Mouse (Mus musculus) neural tube, embryonic 12.5 days (tissue): ENCODE data around the gene Rplp2. TPM values are rescaled to one million over a fixed set of nuclear protein-coding genes. Genes with fewer than 3 reads are reported as not detected.

Experiments used
- ATAC-seq: fragments of 200-750 bp; cut with Nextera tagmentation; 2 replicates; pipeline ENCODE4 v1.8.0; 2017; ENCODE audit warnings: low read depth, mild to moderate bottlenecking, moderate TSS enrichment, moderate library complexity; ENCODE audit not compliant: low FRiP score
- H3K27ac ChIP-seq: fragments of 300-500 bp; sonication (generic); 2 replicates; pipeline ENCODE4 v1.5.1; 2016
- H3K27me3 ChIP-seq: fragments of 300-500 bp; sonication (generic); replicated peaks from 2 replicates; pipeline ENCODE4 v1.6.1; 2016; ENCODE audit warnings: mild to moderate bottlenecking
- H3K36me3 ChIP-seq: fragments of 300-500 bp; sonication (generic); 2 replicates; pipeline ENCODE4 v1.6.1; 2016; ENCODE audit warnings: mild to moderate bottlenecking
- H3K4me1 ChIP-seq: fragments of 300-500 bp; sonication (generic); 2 replicates; pipeline ENCODE4 v1.6.1; 2016
- H3K4me2 ChIP-seq: fragments of 300-500 bp; sonication (generic); replicated peaks from 2 replicates; pipeline ENCODE4 v1.6.1; 2016; ENCODE audit warnings: mild to moderate bottlenecking
- H3K4me3 ChIP-seq: fragments of 300-500 bp; sonication (generic); 2 replicates; pipeline ENCODE4 v1.5.1; 2016
- H3K9ac ChIP-seq: fragments of 300-500 bp; sonication (generic); 2 replicates; pipeline ENCODE4 v1.6.1; 2016; ENCODE audit warnings: mild to moderate bottlenecking
- H3K9me3 ChIP-seq: fragments of 300-500 bp; sonication (generic); 2 replicates; pipeline ENCODE4 v1.6.1; 2016; ENCODE audit warnings: mild to moderate bottlenecking
- WGBS: fragments of 180-500 bp; shearing (Covaris S2); methylation state at CpG from one replicate; pipeline ENCODE4 v1.1.7; 2016; 5-methylcytosine and 5-hydroxymethylcytosine counted together
- polyA plus RNA-seq: library from polyadenylated mRNA; unstranded; fragments of >200 nt; fragmentation: Nextera tagmentation; extraction: Ambion mirVana; gene quantifications from 2 replicates; pipeline ENCODE4 v1.2.1, GENCODE M21; 2016

The Rplp2 gene
- polyA plus RNA-seq, 1 experiment from 2014 or later = 803 TPM

GRCm38 (mm10) chr7:141418970-141419369, 28.2 kb upstream of the Rplp2 start:
- Histone ChIP-seq H3K27me3 (no peaks in the 10 kb centered on the region), H3K27ac (no peak overlapping the region), H3K4me1 (0 out of 2 replicates have a peak, but pooled peaks cover 5% of the 10 kb centered on the region), H3K4me2 (no peak overlapping the region), H3K9ac (no peak overlapping the region), H3K36me3 (no peaks in the 10 kb centered on the region), H3K4me3 (no peak overlapping the region), H3K9me3 (no peaks in the 10 kb centered on the region)
- WGBS = 64% methylated on average over 7 of the region's 7 CpGs
- ATAC-seq = no peak

DNA sequence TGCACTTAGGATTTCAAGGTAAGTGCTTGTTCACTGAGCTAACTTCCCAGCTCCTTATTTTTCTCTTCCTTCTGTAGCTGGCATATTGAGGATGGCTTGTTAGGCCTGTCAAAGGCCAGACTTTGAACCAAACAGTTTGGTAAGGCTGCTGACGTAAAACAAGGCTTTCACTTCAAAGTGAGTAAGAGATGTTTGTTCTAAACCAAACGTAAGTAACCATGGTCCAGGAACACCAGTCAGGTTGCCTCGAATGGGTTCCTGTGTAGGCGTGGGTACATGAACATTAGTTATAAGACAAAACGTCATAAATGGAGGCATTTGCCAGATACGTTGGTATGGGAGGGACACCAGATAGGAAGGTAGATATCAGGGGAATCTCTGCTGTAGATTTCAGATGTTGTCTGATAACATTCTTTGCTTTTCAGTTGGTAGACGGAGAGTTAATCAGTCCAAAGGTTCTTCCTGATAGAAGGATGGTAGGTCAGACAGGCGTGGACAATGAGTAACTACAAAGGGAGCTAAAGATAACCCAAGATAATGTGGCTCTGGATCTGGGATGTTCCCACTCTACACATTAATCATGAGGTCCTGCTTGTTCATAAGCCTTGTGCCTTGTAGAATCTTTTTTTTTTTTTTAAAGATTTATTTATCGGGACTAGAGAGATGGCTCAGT, 27.0 kb upstream of the Rplp2 start:
- no peak overlapping the region for H3K4me2 ChIP-seq
- ATAC-seq = no peak
- H3K4me1 ChIP-seq = no peaks in the 10 kb centered on the region
- no peak overlapping the region for H3K9ac ChIP-seq
- H3K9me3 ChIP-seq = no peaks in the 10 kb centered on the region
- H3K4me3 ChIP-seq = no peak overlapping the region
- no peaks in the 10 kb centered on the region for H3K27me3 ChIP-seq
- WGBS = 81% methylated on average over 9 of the region's 9 CpGs
- no peak overlapping the region for H3K27ac ChIP-seq
- no peaks in the 10 kb centered on the region for H3K36me3 ChIP-seq

GRCm38 (mm10) chr7:141423811-141424210, 23.4 kb upstream of the Rplp2 start:
- 79% methylated on average over 4 of the region's 4 CpGs for WGBS
- H3K4me2 ChIP-seq = no peak overlapping the region
- no peak for ATAC-seq

DNA sequence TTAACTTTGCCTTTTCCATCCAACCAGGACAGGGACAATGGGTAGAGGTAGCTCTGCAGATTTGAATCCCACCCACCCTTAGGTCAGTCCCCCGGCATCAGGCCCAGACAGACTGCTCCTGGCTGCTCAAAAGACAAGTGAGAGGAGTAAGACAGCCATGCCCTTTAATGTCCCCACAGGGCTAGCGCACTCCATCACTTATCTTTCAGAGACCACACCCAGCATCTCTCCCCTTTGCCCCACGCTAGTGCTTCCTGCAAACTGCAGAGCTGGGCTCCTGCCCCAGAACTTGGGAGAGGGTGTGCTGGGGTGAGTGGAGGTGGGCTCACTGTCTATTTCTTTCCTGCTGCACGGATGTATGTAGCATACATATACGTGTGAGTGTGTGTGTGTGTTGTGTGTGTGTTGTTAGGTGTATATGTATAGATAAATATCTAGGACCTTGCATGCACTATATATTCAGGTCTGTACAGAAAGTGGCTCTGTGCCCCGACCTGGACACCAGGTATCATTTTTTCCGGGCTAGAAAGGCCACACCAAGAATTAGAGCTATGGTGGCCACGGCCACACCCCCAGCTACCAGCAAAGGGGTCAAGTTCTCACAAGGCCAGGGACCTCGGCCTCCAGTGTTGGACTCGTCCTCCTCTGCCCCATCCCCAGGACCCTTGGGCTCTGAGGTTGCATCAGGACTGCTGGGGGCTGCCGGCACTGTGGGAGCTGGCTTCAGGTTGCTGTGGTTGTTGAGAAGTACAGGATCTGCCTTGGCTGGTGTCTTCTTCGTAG, 20.0 kb upstream of the Rplp2 start:
- WGBS = 82% methylated on average over 12 of the region's 12 CpGs
- H3K4me3 ChIP-seq = no peak overlapping the region
- H3K27ac ChIP-seq = no peak overlapping the region
- no peak overlapping the region for H3K4me2 ChIP-seq
- peaks cover 22% of the 10 kb centered on the region for H3K4me1 ChIP-seq
- no peaks in the 10 kb centered on the region; the same call in 1 of the 2 replicates for H3K27me3 ChIP-seq
- H3K36me3 ChIP-seq = peaks cover 27% of the 10 kb centered on the region
- no peak for ATAC-seq
- no peak overlapping the region for H3K9ac ChIP-seq
- H3K9me3 ChIP-seq = no peaks in the 10 kb centered on the region

More at GRCm38 (mm10) chr7:141423811-141424210, 23.4 kb upstream of the Rplp2 start:
- peaks cover 6% of the 10 kb centered on the region for H3K36me3 ChIP-seq
- H3K9ac ChIP-seq = no peak overlapping the region
- H3K4me1 ChIP-seq = peaks cover 6% of the 10 kb centered on the region
- no peaks in the 10 kb centered on the region for H3K9me3 ChIP-seq
- H3K27ac ChIP-seq = no peak overlapping the region
- no peak overlapping the region for H3K4me3 ChIP-seq
- H3K27me3 ChIP-seq = no peaks in the 10 kb centered on the region; the same call in 1 of the 2 replicates

GRCm38 (mm10) chr7:141428701-141429100, 18.5 kb upstream of the Rplp2 start:
- H3K9me3 ChIP-seq = no peaks in the 10 kb centered on the region
- H3K4me3 ChIP-seq = peak overlapping the region; percentile 43
- no peaks in the 10 kb centered on the region; the same call in 1 of the 2 replicates for H3K27me3 ChIP-seq
- ATAC-seq = no peak
- WGBS = 55% methylated on average over 5 of the region's 5 CpGs
- H3K27ac ChIP-seq = no peak overlapping the region
- peak overlapping the region; percentile 64 for H3K9ac ChIP-seq
- peaks cover 28% of the 10 kb centered on the region for H3K4me1 ChIP-seq
- peak overlapping the region; percentile 66 for H3K4me2 ChIP-seq
- H3K36me3 ChIP-seq = peaks cover 40% of the 10 kb centered on the region

GRCm38 (mm10) chr7:141429310-141429709, 17.9 kb upstream of the Rplp2 start, which contains the start of gene Cend1:
Cend1 (minus strand) TSS chr7:141429491.
- H3K27ac ChIP-seq = peak within 1 kb of the TSS; percentile 26; the same call in 1 of the 2 replicates
- H3K9me3 ChIP-seq = no peaks in the 10 kb centered on the region
- peaks cover 42% of the 10 kb centered on the region for H3K36me3 ChIP-seq
- H3K27me3 ChIP-seq = no peaks in the 10 kb centered on the region; the same call in 1 of the 2 replicates
- H3K4me1 ChIP-seq = peaks cover 34% of the 10 kb centered on the region
- peak within 1 kb of the TSS; percentile 66 for H3K4me2 ChIP-seq
- 4% methylated on average over 19 of the region's 19 CpGs for WGBS
- H3K4me3 ChIP-seq = peak within 1 kb of the TSS; percentile 43
- H3K9ac ChIP-seq = peak within 1 kb of the TSS; percentile 64
- ATAC-seq = peak; percentile 70

- 0 out of 2 replicates have a peak overlapping the region, but pooled peaks have one; percentile 17 for H3K9ac ChIP-seq
- H3K4me2 ChIP-seq = peak overlapping the region; percentile 66
- no peak for ATAC-seq
- no peaks in the 10 kb centered on the region for H3K9me3 ChIP-seq
- peak overlapping the region; percentile 26; the same call in 1 of the 2 replicates for H3K27ac ChIP-seq
- H3K27me3 ChIP-seq = no peaks in the 10 kb centered on the region; the same call in 1 of the 2 replicates
- WGBS = 62% methylated on average over 9 of the region's 9 CpGs
- H3K4me3 ChIP-seq = no peak overlapping the region
- peaks cover 42% of the 10 kb centered on the region for H3K36me3 ChIP-seq
- H3K4me1 ChIP-seq = peaks cover 41% of the 10 kb centered on the region
These were observed 17.2 kb upstream of the Rplp2 start for GRCm38 (mm10) chr7:141429840-141430584.

GRCm38 (mm10) chr7:141430585-141431240, 16.5 kb upstream of the Rplp2 start:
- Histone ChIP-seq H3K27me3 (no peaks in the 10 kb centered on the region; the same call in 1 of the 2 replicates), H3K27ac (no peak overlapping the region), H3K9me3 (no peaks in the 10 kb centered on the region), H3K4me2 (no peak overlapping the region), H3K4me3 (no peak overlapping the region), H3K36me3 (peaks cover 42% of the 10 kb centered on the region), H3K9ac (no peak overlapping the region), H3K4me1 (peaks cover 48% of the 10 kb centered on the region)
- 95% methylated on average over 9 of the region's 9 CpGs for WGBS
- no peak for ATAC-seq

- Histone ChIP-seq H3K27me3 (no peaks in the 10 kb centered on the region), H3K27ac (no peak overlapping the region), H3K4me2 (no peak overlapping the region), H3K9me3 (no peaks in the 10 kb centered on the region), H3K4me1 (peaks cover 57% of the 10 kb centered on the region), H3K9ac (0 out of 2 replicates have a peak overlapping the region, but pooled peaks have one; percentile 9), H3K4me3 (no peak overlapping the region), H3K36me3 (peaks cover 42% of the 10 kb centered on the region)
- no peak for ATAC-seq
- WGBS = 93% methylated on average over 19 of the region's 19 CpGs
These were observed 15.6 kb upstream of the Rplp2 start for GRCm38 (mm10) chr7:141431434-141432185.

- ATAC-seq = no peak
- Histone ChIP-seq H3K27me3 (no peaks in the 10 kb centered on the region), H3K27ac (no peak overlapping the region), H3K4me3 (no peak overlapping the region), H3K4me2 (no peak overlapping the region), H3K36me3 (peaks cover 38% of the 10 kb centered on the region), H3K9me3 (no peaks in the 10 kb centered on the region), H3K4me1 (peaks cover 63% of the 10 kb centered on the region), H3K9ac (no peak overlapping the region)
- WGBS = 81% methylated on average over 8 of the region's 8 CpGs
These were observed 15.0 kb upstream of the Rplp2 start for GRCm38 (mm10) chr7:141432186-141432611.
